Mouse (Mus musculus): ENCODE measurements at regions not wholly inside any gene's neighbourhood (a gene's known extent, or its start where the extent isn't known, plus 50 kb on each side); places are given as distances from the start of the nearest gene placed in this dataset.

GRCm38 (mm10) chr10:111741301-111741945, 231.0 kb upstream of the Krr1 start:
- no peak for DNase-seq (ENCODE audit: low spot score)

GRCm38 (mm10) chr10:111743291-111743690, 229.2 kb upstream of the Krr1 start:
- no peak for DNase-seq (ENCODE audit: low spot score)

DNA sequence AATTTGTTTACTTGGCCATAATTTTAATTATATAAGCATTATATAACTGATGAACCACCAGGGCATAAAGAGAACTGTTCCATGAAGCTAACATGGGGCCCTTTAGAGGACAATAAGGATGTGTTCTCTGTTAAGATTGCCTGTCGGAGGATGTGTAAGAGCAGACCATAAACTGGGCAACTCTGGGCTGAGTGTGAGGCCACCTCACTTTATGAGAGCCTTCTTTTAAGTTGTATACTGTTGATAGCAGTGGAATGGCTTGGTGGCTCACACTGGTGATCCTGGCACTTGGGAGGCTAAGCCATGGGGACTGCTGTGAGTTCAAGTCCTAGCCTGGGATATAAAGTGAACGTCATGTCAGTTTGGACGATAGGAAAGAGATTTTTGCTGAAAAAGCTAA, 227.3 kb upstream of the Krr1 start:
- DNase-seq (ENCODE audit: low spot score): no peak

DNA sequence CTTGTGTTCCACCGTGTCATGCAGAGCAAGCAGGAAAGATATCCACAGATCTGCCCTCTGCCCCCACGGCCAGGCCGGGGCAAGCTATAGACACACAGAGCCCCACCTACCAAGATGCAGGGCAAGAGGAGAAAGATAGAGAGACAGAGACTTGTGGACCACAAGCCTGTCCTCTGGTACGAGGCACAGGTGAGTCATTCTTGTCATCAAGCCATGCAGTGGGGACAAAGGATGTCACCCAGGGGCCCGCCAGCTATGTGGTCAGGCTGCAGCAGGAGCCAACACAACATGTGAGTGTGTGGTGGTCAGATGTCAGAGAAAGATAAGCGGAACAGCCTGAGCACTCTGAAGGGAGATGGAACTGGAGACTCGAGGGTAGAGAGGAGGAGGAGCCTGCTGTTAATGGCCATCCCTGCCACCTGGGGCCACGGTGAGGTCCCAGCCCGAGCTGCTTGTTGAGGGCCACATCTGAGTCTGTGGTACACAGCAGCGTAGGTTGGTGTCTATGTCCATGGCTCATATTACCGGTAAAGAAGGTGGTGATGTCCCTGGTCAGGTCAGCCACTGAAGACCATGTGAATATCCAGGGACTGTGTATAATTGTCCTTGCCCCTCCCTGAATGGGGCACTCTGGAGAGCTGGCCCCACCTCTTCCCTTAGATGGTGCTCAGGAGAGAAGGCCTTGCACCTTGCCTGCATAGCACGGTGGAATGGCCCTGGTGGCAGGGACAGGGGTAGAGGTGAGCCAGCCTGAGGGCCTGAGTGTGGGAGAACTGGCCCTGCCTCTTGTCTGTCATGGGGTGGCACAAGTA, 226.2 kb upstream of the Krr1 start:
- DNase-seq (ENCODE audit: low spot score): no peak

- no peak for DNase-seq (ENCODE audit: low spot score)
These were observed 225.5 kb upstream of the Krr1 start for GRCm38 (mm10) chr10:111746879-111747477.

DNA sequence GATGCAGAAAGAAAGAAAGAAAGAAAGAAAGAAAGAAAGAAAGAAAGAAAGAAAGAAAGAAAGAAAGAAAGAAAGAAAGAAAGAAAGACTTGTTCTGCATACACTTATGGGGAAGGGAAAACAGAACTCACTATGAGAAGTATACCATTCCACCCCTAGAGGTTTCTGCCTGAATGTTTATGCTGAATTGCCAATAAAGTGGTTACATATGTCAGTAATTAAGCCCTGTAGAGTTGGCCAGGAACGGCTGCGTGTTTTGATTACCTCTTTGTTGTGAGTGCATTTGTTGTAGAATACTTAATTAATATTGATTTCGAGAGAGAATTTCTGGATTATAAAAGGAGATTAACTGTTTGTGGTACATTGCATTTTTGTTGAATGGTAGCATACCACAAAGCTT, 224.0 kb upstream of the Krr1 start:
- no peak for DNase-seq (ENCODE audit: low spot score)

DNA sequence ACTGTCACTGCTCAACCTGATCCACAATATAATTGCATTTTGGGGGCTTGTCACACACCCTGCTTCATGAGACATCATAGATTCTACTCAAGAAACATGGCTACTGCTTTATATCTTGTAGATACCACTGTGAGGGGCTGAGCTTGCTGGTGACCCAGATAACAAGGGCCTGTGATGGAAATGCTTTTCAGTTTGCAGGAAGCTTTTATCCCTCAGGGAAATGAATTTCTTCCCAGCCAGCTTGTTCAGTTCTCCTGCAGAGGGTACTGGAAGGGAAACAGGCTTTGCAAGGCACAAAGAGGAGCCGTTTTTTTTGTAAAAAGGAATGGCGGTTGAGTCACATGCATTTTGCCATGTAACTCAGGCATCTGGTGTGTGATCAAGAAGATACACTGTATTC, 218.8 kb upstream of the Krr1 start:
- no peak for DNase-seq (ENCODE audit: low spot score)

GRCm38 (mm10) chr10:111755964-111756363, 216.5 kb upstream of the Krr1 start:
- no peak for DNase-seq (ENCODE audit: low spot score)

- DNase-seq (ENCODE audit: low spot score): no peak
These were observed 215.9 kb upstream of the Krr1 start for GRCm38 (mm10) chr10:111756528-111756927.

GRCm38 (mm10) chr10:111757689-111758088, 214.8 kb upstream of the Krr1 start:
- no peak for DNase-seq (ENCODE audit: low spot score)

- no peak for DNase-seq (ENCODE audit: low spot score)
These were observed 213.0 kb upstream of the Krr1 start for GRCm38 (mm10) chr10:111759505-111759904.

GRCm38 (mm10) chr10:111762751-111763528, 209.5 kb upstream of the Krr1 start:
- DNase-seq (ENCODE audit: low spot score): no peak

GRCm38 (mm10) chr10:111767011-111767720, 205.3 kb upstream of the Krr1 start:
- no peak for DNase-seq (ENCODE audit: low spot score)

GRCm38 (mm10) chr10:111767813-111768455, 204.5 kb upstream of the Krr1 start:
- no peak for DNase-seq (ENCODE audit: low spot score)

- DNase-seq (ENCODE audit: low spot score): no peak
These were observed 202.9 kb upstream of the Krr1 start for GRCm38 (mm10) chr10:111769486-111770002.

- DNase-seq (ENCODE audit: low spot score): no peak
These were observed 202.4 kb upstream of the Krr1 start for GRCm38 (mm10) chr10:111770027-111770426.

DNA sequence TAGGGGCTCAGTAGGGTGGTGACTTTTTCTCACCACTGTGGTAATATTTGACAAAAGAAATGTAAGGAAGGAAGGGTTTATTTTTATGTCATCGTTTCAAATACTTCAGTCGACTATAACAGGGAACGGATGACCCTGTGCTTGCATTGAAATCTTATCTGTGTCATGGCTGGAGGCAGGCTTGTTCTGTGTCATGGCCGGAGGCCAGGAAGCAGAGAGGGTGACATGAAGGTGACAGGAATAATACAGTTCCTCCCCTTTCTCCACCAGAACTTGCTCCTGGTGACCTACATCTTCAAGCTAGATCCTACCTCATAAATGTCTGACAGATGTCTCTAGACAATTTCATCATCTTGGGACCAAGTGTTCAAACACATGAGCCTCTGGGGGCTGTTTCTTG, 201.5 kb upstream of the Krr1 start:
- DNase-seq (ENCODE audit: low spot score): no peak

DNA sequence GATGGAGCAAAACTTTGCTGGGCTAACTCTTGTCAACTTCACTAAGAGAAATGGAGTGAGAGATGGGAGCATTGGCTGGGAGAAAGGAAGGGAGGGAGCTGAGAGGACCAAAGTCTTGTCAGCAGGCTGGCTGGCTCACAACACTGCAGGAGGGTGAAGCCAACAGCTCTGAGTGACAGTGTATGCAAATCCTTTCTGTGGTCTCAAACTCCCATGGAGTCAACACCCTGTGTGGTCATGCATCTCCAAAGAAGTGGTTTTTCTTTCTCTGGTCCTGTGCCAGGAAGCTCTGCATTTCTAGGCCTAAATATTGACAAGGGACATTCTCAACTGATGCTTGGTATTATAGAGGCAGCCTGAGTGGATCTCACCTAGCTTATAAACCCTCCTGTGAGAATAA, 194.9 kb upstream of the Krr1 start:
- no peak for DNase-seq (ENCODE audit: low spot score)

DNA sequence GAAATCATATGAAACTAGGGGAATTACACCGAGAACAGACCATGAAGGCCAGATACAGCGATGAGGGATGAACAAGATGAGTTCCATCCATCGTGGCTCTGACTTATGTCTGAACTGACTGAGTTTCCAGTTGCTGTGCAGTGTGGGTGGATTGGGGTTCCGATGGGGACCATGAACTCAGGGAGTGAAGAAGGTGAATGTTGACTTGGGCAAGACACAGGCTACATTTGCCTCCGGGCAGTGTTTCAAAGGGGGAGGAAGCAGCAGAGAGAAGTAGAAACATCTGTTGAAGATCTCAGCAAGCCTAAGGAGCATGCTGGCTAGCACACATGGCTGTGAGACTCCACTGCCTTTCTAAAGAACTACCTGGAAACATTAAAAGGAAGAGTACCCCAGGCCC, 194.4 kb upstream of the Krr1 start:
- DNase-seq (ENCODE audit: low spot score): no peak

DNA sequence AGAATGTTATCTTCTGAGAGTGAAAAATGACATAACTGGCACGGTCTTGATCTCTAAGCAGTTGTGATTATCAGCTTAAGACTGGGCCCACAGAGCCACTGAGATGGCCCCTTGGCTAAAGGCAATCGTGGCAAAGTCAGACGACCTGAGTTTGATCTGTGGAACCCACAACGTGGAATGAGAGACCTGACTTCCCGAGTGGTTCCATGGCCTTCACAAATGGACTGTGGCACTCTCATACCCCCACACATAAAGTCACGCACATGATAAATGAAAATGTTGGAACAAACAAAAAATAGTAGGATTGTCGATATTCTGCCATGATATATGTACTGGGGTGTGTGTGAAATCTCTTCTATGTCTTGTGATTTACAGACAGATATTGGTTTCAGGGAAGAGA, 192.5 kb upstream of the Krr1 start:
- no peak for DNase-seq (ENCODE audit: low spot score)

GRCm38 (mm10) chr10:111782195-111782810, 190.2 kb upstream of the Krr1 start:
- no peak for DNase-seq (ENCODE audit: low spot score)
